Mouse (Mus musculus) thymus, postnatal 14 days (tissue): ENCODE results near the gene Ptpru.

Source experiments
- DNase-seq: peaks from one replicate; pipeline ENCODE4 v3.0.0; 2021

Gene Ptpru

DNA sequence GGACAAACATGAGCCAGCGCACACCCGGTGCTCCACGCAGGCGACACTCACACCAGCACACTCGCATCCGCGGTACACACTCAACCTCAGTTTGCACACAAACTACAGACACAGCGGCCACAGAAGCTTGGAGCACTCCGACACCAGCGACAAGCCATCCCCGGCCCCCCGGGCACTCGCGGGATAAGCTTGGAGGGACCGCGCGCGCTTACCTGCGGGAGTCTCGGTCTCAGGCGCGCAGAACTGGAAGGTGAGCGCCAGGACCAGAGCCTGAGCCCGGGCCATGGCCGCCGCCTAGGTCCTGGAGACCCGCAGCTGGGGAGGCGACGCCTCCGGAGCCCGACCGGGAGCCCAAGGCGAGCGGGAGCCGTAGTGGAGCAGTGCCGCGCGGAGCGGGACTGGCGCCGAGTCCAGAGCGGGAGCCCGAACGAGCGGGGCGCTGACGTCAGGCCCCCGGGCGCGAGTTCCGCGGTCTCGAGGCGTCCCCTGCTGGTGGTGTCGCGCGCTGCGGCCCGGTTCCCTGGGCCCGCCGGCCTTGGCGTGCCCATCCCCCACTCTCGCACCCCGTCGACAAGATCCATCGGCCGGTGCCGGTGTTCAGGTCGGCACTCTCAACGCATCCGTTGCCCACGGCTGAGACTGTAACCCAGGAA lies at the start of gene Ptpru:
TSS of gene Ptpru (minus strand) at position 417 of the 653 bp plus-strand sequence.
- peak; percentile 89 for DNase-seq

DNA sequence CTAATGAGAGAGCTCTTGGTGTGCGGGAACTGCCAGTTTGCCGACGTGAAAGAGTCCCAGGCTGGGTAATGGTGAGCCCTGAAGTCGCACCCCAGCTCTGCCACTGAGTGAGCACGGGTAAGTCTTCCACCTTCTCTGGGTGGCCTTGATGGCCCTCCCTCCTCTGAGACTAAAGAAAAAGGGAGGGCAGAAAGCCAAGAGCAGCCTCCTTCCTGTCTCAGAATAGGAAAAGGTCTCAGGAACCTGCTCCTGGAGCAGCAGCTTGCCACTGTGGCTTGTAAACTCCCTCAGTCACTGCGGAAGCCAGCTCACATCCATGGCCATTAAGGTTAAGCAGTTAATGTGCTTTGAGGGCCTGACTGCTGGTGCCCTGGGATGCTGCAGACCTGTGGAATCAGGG lies 47.3 kb upstream of the Ptpru start:
- DNase-seq = no peak

DNA sequence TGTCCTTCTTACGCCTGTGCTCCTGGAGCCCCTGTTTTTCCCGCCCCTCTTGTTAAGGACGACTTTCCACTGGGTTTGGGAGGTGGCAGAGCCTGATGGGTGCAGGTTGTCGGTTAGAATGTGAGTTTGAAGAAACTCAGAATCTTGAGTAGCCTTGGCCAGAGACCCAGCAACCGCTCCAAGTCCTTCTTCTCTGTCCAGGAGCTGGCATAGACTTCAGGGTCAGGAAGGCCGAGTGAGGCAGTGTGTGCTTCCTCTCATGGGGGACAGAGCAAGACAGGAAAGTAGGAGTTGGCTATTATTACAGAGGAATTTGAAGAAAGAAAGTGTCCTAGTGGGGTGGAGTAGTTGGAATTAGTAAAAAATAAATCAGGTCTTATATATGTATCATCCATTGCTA lies 45.5 kb upstream of the Ptpru start:
- no peak for DNase-seq

DNA sequence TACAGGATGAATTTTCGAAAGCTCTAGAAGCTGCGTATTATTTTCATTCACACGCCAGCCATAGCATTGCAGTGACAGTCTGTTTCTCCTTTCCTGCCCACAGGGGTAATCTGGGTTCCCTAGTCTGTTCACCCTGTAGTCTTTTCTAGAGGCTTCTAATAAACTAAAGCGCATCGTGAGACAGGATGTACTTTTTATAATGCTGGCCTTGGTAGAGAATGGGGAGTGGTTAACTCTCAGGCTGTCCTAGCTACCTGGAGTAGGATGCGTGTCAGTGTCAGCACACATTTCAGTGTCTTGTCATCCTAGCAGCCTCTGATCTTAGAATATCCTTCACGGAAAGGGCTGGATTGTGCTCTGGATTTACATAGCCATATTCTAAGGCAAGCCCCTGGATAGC lies 43.2 kb upstream of the Ptpru start:
- no peak for DNase-seq

DNA sequence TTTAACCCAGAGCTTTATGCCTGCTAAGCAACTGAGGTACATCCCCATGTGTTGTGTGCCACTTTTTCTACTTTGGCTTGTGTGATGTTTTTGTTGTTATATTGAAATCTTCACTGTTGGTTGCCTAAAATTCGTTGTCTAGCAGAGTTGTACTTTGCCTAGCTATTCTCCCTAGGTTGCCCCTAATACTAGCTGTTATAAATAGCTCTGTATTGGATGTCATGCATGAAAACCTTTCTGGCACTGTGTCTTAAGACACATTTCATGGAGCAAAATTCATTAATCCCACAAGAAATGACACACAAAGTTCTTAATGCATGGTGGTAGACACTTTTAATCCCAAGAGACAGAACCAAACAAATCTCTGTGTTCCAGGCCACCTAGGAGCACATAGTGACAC lies 41.6 kb upstream of the Ptpru start:
- no peak for DNase-seq

DNA sequence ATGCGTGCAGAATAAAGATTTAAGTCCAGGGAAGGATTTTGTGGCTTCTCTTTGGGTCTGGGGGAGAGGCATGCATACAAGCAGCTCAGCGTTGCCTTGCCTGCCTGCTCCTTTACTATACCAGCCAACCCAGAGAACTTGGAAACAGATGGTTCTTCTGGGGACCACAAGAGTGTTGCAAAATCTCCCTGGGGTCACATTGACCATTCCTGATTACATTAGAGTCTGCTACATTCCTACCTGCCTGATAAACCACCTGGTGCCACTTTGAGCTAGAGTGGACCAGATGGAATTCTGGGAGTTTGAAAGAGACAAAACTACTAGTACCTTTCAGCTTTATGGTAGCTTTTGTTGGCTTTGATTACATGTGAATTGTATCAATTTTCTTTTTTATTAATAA lies 38.7 kb upstream of the Ptpru start:
- DNase-seq = no peak

DNA sequence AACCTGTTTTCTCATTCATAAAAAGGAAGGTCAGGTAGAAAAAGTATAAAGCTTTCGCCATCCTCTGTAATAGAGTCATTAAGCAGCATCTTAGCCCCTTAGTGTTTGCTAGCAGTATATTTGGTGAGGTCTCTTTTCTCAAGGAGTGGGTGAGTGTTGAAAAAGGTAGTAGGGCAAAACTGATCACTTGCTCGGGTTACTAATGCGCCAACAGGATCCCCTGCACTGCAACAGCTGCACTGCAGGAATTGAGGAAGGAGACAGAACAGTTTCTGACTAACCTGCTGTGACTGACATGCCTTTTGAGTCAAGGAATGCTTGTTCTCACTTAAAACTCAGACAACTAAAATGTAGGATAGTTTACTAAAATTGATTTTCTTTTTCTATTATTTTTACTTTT lies 37.2 kb upstream of the Ptpru start:
- DNase-seq = no peak

DNA sequence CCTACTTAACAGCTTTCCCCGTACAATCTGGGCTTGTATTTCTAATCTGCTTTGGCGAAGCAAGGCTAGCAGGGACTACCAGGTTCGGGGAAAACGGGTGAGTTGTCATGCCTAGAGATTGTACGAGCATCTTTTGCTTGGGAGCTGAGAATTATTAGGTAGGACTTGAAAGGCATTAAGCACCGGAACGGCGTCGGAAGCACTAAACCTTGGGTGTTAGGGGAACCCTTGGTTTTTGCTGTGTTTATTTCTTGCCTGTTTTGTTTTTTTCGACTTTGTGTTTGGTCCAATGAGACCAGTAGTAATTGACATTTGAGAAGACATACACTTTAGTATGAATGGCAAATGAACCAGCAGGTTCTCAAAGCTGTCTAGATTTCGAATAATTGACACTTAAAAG lies 36.5 kb upstream of the Ptpru start:
- DNase-seq = no peak

DNA sequence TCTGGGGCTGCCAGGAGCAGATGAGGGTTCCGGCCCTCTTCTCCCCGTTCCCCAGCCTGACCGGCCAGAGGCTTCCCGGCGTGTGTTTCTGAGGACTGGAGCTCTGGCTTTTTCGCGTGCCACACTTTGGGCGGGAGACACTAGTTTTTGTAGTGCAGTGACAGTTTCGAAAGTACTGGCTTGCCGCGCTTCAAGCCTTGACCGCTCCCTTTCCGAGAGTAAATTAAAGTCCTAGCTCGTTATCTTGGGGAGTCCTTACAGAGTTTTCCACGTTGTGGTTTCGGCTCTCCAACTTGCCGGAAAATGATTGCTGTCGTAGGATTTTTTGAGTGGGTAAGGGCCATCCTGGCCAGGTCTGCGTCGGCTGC lies 36.1 kb upstream of the Ptpru start:
- DNase-seq = no peak

DNA sequence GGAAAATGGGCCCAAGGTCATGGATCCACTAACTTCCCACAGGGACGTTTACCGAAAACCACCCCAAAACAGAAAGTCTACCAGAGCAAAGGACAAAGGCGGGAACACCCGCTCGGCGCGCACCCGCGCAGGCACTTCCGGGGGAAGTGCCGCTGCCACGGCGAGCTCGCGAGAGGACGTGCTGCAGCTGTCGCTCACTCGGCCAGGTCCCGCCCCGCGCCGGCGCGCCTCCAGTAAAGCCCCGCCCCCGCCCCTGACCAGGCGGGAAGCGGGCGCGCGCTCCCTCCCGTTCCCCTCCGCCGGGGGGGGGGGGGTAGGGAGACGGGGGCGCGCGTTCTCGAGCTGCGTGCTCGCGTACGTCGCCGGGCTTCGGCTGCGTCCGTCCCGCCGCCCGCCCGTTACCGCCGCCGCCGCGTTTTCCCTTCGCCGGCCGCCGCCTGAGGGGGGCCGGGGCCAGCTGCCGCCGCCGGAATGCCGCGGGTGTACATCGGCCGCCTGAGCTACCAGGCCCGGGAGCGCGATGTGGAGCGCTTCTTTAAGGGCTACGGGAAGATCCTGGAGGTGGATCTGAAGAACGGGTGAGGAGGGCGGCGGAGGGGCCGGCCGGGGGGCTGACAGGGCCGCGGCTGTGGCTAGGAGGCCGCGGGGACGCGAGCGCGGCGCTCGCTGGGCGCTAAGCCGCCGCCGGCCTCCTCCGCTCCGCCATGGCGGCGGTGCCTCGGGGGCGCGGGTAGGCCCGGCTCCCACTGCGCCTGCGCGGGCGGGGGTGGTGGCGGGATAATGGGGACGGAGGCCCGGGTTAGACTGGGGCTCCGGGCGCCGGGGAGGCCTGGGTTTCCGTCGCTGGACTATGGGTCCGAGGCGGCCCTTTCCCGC lies 35.4 kb upstream of the Ptpru start, which contains the start of gene Srsf4:
TSS of gene Srsf4 (plus strand) at position 325 of the 876 bp plus-strand sequence.
- peak; percentile 96 for DNase-seq

DNA sequence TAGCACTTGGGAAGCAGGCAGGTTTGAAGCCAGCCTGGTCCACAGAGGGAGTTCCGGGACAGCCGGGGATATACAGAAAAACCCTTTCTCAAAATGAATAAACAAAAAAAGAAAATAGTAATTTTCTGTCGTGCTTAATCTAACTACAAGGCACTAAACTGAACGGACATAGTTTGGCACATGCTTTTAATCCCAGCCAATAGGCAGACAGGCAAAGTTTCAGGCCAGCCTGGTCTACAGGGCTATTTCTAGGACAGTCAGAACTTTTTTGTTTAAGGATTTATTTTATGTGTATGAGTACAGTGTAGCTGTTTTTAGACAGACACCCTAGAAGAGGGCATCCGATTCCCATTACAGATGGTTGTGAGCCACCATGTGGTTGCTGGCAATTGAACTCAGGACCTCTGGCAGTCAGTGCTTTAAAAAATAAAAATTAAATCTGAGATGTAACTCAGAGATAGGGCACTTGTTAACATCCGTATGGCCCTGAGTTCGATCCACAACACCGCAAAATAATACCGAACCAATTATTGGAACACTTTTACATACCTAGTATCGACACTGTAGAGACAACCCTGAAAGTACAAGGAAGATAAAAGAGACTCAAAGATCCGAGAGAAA lies 34.7 kb upstream of the Ptpru start:
- peak; percentile 17 for DNase-seq

DNA sequence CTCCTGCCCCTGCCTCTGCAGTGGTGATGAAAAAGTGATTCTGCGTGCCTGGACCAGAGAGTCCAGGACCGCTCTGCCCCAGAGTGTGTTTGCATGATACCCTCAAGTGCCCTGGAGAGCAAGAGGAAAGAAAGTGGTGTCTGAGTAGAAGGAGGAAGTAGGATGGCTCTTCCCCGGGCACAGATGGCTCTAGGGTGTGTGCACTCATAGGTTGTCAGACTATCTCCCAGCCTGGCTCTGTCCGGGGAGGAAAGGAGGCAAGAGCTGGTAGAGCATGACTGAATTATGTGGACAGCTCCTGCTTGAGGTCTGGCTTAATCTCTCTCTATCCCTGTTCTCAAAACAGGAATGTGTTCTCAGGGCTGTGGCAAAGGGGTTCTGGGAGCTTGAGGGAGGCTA lies 23.3 kb upstream of the Ptpru start:
- DNase-seq = peak; percentile 21

DNA sequence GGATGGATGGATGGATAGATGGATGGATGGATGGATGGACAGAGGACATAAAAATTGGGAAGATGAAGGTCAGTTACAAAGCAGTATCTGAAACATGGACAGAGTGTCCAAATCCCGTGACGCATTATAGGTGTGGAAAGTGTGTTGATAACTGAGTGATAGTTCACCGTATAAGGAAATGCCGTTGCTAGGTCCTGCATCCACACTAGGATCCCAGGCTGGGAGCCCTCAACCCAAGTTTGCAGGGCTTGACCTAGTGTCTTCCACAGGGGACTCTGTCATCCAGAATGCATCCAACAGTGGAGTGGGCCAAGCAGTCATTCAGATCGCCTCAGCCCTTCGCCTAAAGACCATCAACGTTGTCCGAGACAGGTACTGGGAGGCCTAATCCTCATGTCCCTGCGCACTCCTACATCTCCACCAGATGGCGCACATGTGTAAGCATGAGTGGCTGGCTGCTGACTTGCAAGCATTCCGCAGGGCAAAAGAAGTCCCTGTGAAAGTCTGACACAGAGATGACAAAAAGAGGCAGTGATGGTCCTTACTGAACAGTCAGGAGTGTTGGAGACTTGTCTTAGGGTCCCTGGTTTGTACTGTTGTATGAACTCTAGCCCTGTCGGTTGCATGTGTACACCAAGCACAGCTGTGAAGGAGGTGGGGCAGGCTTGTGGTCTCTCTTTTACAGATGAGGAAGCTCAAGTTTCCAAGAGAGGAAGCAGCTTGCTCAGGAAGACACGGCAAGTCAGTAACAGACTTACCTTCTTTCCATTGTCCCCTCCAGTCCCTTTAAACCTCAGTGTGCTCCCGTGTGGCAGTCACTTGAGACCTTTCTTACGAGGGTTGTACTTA lies 22.6 kb upstream of the Ptpru start:
- peak; percentile 86 for DNase-seq

DNA sequence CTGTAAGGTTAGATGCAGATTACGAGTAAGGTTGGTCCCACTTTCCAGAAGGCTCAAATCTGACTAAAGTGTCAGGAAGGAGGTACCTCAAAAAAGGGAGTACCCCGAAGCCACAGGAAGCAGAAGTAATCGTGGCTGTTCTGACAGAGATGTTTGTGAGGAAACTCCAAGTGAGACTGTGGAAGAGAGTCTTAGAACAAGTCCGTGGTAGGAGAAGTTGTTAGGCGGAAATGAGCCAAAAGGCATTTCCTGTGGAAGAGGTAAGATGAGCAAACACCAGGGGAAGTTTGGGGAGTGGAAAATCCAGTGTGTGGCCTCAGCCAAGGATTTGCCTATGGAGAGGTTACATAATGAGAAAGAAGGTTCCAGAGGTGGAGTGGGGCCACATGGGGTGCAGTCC lies 16.9 kb upstream of the Ptpru start:
- DNase-seq = no peak

DNA sequence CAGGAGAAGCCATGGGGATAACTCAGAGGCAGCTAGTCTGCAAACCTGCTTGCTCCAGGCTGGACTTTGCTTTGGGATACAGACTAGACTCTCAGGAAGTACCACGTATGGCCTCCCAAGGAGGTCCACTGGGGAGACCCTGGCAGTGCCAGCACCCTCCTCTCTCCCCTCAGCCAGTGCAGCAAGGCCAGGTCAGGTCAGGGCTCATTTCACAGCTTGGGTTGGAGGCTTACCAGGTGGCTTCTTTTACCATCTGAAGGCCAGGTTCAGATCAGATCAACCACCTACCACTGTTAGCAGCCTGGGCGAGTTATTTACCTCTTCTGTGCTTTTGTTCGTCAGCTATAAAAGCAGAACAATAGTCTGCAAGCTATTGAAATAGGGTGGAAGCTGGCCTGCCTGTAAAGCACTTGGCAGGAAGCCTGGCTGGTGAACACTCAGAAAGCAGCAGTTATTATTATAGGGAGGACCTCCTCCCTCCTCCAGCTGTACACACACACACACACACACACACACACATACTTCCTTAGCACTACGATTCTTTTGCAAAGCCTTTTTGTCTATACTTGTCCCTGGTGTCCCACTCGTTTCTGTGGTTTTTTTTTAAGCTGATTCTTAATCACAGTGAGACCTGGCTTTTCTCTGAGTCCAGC lies 12.0 kb upstream of the Ptpru start:
- DNase-seq = no peak

DNA sequence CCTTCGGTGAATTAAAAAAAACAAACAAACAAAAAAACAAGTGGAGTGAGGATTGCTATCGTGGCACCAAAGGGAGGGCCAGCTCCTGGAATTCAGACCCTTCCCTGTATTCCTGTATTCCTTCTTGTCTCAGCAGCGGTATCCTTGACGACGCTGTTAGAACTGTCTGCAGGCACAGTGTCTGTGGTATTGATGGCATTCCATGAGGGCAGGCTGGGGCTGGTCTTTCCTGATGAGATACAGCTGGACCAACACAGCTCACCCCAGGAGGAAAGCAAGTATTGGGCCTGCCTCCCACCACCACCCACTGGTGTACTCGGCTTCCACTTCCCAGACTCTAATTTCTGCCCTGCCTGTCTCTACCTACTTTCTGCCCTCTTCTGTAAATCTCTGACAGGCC lies 10.0 kb upstream of the Ptpru start:
- no peak for DNase-seq

DNA sequence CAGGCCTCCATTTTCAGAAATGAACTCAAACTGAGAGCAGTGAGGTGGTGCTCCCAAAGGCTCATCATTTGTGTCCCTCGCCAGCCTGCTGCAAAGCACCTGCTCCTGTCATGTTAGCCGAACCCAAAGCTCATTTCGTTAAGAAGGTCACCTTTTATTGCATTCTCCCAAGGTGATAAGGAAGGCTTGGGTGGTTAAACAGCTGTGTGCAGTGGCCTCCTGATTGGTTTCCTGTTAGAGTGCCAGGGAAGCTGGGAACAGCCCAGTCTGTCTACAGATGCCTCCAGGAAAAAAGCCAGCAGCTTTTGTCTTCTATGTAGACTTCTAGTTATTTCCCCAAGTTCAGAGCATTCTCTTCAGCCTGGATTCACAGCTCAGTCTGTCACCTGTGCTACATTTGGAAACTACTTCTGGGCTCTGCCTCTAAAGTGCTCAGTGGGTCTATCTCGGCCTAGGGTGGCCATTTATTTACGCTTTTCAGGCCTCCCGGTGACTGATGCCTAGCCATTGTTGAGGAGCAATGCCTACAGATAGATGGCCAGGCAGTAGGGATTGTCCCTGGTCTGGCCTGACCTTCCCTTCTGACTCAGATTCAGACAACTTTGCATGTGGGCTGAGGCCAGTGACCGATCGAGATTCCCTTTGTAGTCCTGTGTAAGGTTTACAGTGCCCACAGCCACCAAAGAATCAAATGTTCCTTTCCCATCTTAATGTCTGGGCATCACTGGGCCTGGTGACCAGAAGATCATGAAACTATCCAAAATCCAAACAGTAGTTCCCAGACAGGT lies 8.1 kb upstream of the Ptpru start:
- DNase-seq = no peak

DNA sequence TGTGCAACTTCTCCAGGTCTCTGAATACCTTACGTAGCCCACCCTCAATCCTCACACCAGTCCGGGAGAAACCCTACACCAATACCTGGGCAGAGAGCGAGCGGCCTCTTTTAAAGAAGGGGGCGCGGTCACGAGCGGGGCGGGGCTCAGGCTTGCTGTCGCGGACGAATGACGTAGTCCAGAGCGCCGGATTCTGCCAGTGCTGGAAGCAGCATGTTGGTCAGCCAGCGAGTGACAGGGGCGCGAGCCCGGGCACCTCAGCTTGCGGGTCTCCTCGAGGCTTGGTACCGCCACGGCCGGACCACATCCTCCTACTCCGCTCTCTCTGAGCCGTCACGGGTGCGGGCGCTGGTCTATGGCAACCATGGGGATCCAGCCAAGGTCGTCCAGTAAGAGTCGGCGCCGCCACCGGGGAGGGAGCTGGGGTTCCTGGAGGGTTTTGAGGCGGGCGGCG lies 5.2 kb upstream of the Ptpru start, which contains the start of gene Mecr:
TSS of gene Mecr (plus strand) at position 181 of the 454 bp plus-strand sequence.
- DNase-seq = peak; percentile 92

DNA sequence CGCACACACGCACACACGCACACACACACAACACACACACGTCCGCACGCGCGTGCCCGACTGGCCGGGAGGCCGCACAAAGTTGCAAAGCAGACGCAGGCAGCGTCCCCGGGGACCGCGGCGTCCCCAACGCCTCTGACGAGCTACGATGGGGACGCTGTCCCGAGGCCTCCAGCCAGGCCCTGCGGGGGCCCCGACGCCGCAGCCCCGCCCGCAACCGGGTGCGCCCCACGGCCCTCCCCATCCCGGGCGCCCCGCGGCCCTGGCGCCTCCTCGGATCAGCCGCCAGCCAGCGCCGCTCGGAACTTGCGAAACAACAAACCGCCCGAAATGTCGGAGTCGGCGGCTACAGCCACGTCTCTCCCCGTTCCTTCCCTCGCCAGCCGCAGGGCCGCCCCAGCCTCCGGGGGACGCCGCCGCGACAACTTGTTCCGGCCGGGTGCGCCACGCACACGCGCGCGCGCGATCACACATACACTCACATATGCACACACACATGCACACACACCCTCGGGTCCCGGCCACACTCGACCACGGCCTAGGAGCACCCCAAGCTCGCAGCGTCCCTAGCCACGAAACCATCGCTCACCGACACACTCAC lies 1.1 kb downstream of the Ptpru start:
- DNase-seq = peak; percentile 30

DNA sequence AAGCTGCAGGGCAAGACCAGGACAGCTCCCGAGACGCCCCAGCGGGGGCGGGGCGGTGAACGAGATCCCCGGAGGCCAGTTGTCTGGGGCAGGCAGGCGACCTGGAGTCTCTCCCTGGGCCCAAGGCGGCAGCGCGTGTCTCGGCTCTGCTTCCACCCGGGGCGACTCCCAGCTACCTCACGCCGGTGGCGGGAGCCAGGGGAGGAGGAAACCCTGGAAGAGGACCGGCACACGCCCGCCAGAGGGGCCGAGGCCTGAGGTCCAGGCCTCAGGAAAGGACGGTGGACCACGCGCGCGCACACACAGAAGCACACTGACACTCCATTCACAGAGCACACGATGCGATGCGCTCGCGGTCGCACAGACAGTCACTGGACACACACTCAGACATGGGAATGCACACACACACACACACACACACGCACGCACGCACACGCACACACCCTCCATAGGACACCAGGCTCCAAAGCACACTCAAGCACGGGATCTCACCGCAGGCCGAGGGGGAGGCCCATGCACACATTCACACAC lies 1.7 kb downstream of the Ptpru start:
- peak; percentile 10 for DNase-seq
